Mouse (Mus musculus) ES-E14 (cell line): Measurements from ENCODE around the gene Hes3.

Experiments
- CHD2 ChIP-seq: IDR thresholded peaks from 2 replicates; pipeline ENCODE4 v1.6.1; 2014; ENCODE audit warnings: mild to moderate bottlenecking, low read depth, low read length, inconsistent platforms
- HCFC1 ChIP-seq: IDR thresholded peaks from 2 replicates; pipeline ENCODE4 v1.6.1; 2012; ENCODE audit warnings: low read length, inconsistent platforms, borderline replicate concordance; ENCODE audit not compliant: insufficient read depth
- MAFK ChIP-seq: IDR thresholded peaks from 2 replicates; pipeline ENCODE4 v1.6.1; 2014; ENCODE audit warnings: mild to moderate bottlenecking, low read depth, low read length, inconsistent platforms; ENCODE audit not compliant: insufficient read depth
- ZC3H11A ChIP-seq: IDR thresholded peaks from 2 replicates; pipeline ENCODE4 v1.6.1; 2012; ENCODE audit warnings: low read depth, mild to moderate bottlenecking, inconsistent platforms, low read length, borderline replicate concordance
- ZNF384 ChIP-seq: IDR thresholded peaks from 2 replicates; pipeline ENCODE4 v1.6.1; 2012; ENCODE audit warnings: low read depth, low read length, inconsistent platforms

DNA sequence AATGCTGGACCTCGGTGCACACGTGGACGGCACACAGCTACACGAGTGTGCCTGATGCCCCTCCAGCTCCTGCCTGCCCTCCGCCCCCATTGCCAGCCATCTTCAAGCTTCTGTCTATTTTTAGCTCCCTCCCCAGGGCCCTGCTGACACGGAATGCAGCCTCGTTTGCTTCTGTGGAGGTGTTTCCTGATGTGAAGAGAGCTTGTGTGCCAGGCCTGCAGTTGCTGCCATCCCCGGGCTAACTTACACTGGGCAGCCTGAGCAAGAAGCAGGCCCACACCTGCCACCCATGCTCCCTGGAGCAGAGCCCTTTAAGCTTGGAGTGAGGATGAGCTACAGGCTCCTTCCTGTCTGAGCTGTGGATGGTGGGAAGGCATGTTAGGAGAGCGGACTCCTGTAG lies 29.3 kb downstream of the Hes3 start:
- TF ChIP-seq HCFC1 (no peak), ZNF384 (no peak), CHD2 (no peak), ZC3H11A (no peak), MAFK (no peak)
